Mouse (Mus musculus) testis, adult 2 months (tissue): ENCODE data around the gene Fam187a. TPM values are rescaled to one million over a fixed set of nuclear protein-coding genes. Genes with fewer than 3 reads are reported as not detected.

Experiments used
- H3K27ac ChIP-seq: fragments of 200-500 bp; 2 replicates; pipeline ENCODE4 v1.5.1; 2012; ENCODE audit warnings: low read depth, low read length; ENCODE audit not compliant: control insufficient read depth, insufficient read depth
- H3K27me3 ChIP-seq: fragments of 200-500 bp; 2 replicates; pipeline ENCODE4 v1.6.1; 2012; ENCODE audit warnings: mild to moderate bottlenecking, low read length, moderate library complexity; ENCODE audit not compliant: control insufficient read depth, insufficient read depth
- H3K36me3 ChIP-seq: fragments of 200-500 bp; 2 replicates; pipeline ENCODE4 v1.6.1; 2012; ENCODE audit warnings: mild to moderate bottlenecking, low read length; ENCODE audit not compliant: control insufficient read depth, insufficient read depth
- H3K4me1 ChIP-seq: fragments of 200-500 bp; 2 replicates; pipeline ENCODE4 v1.6.1; 2012; ENCODE audit warnings: low read length; ENCODE audit not compliant: control insufficient read depth, insufficient read depth
- H3K4me3 ChIP-seq: fragments of 200-500 bp; 2 replicates; pipeline ENCODE4 v1.5.1; 2012; ENCODE audit warnings: low read depth, mild to moderate bottlenecking, low read length, moderate library complexity, mixed read lengths; ENCODE audit not compliant: control insufficient read depth
- CTCF ChIP-seq: fragments of 200-500 bp; IDR thresholded peaks from 2 replicates; pipeline ENCODE4 v1.5.1; 2012; ENCODE audit warnings: low read depth, mild to moderate bottlenecking, inconsistent platforms, low read length, moderate library complexity; ENCODE audit not compliant: control insufficient read depth, insufficient read depth, insufficient replicate concordance
- POLR2A ChIP-seq: fragments of 200-500 bp; IDR thresholded peaks from 2 replicates; pipeline ENCODE4 v1.6.1; 2012; ENCODE audit warnings: low read depth, mild to moderate bottlenecking, inconsistent platforms, low read length, moderate library complexity; ENCODE audit not compliant: control insufficient read depth
- polyA plus RNA-seq: library from polyadenylated mRNA; depleted of rRNA; stranded (reverse); fragments of >200 nt; gene quantifications from 2 replicates; pipeline ENCODE4 v1.2.3, GENCODE M21; 2012; rRNA removed

Fam187a gene
- polyA plus RNA-seq, result 18.7 and 19.2 TPM in 2 replicates

- Histone ChIP-seq H3K36me3 (no peaks in the 10 kb centered on the region), H3K27me3 (no peaks in the 10 kb centered on the region), H3K4me1 (peaks cover 3% of the 10 kb centered on the region), H3K4me3 (peak within 1 kb of the TSS; percentile 72), H3K27ac (peak within 1 kb of the TSS; percentile 51; the same call in 1 of the 2 replicates)
- TF ChIP-seq CTCF (no peak), POLR2A (no peak)
Measured at GRCm38 (mm10) chr11:102884616-102885219, at the start of gene Fam187a. Fam187a (plus strand) TSS chr11:102885169.

GRCm38 (mm10) chr11:102835549-102835948, 49.4 kb upstream of the Fam187a start, which contains the start of gene Higd1b:
Higd1b (plus strand) TSS chr11:102835849.
- H3K27ac ChIP-seq, result no peak within 1 kb of the TSS
- no peaks in the 10 kb centered on the region for H3K4me1 ChIP-seq
- no peak within 1 kb of the TSS for H3K4me3 ChIP-seq
- no peak for TF ChIP-seq CTCF
- no peak for TF ChIP-seq POLR2A
- H3K27me3 ChIP-seq, result no peaks in the 10 kb centered on the region
- H3K36me3 ChIP-seq, result peaks cover 8% of the 10 kb centered on the region

- Histone ChIP-seq H3K27me3 (no peaks in the 10 kb centered on the region), H3K4me3 (no peak overlapping the region), H3K36me3 (peaks cover 8% of the 10 kb centered on the region), H3K27ac (no peak overlapping the region), H3K4me1 (no peaks in the 10 kb centered on the region)
- no peak for TF ChIP-seq CTCF
- TF ChIP-seq POLR2A, result no peak
Measured at GRCm38 (mm10) chr11:102836146-102836545, 48.8 kb upstream of the Fam187a start.

- no peak for TF ChIP-seq POLR2A
- no peak for TF ChIP-seq CTCF
- Histone ChIP-seq H3K4me1 (no peaks in the 10 kb centered on the region), H3K4me3 (no peak overlapping the region), H3K27ac (no peak overlapping the region), H3K36me3 (peaks cover 8% of the 10 kb centered on the region), H3K27me3 (no peaks in the 10 kb centered on the region)
Measured at GRCm38 (mm10) chr11:102837385-102837784, 47.6 kb upstream of the Fam187a start.

GRCm38 (mm10) chr11:102838126-102838525, 46.8 kb upstream of the Fam187a start:
- Histone ChIP-seq H3K27ac (no peak overlapping the region), H3K36me3 (peaks cover 8% of the 10 kb centered on the region), H3K4me1 (no peaks in the 10 kb centered on the region), H3K4me3 (no peak overlapping the region), H3K27me3 (no peaks in the 10 kb centered on the region)
- TF ChIP-seq CTCF (no peak), POLR2A (no peak)

GRCm38 (mm10) chr11:102838616-102839150, 46.3 kb upstream of the Fam187a start:
- no peaks in the 10 kb centered on the region for H3K27me3 ChIP-seq
- no peak overlapping the region for H3K4me3 ChIP-seq
- peak overlapping the region; percentile 28; the same call in 1 of the 2 replicates for H3K27ac ChIP-seq
- TF ChIP-seq POLR2A (no peak), CTCF (no peak)
- H3K36me3 ChIP-seq, result peaks cover 8% of the 10 kb centered on the region
- no peaks in the 10 kb centered on the region for H3K4me1 ChIP-seq

GRCm38 (mm10) chr11:102845926-102846325, 39.0 kb upstream of the Fam187a start:
- H3K27ac ChIP-seq, result no peak overlapping the region
- TF ChIP-seq CTCF, result no peak
- no peak for TF ChIP-seq POLR2A
- H3K4me3 ChIP-seq, result no peak overlapping the region
- no peaks in the 10 kb centered on the region for H3K27me3 ChIP-seq
- H3K36me3 ChIP-seq, result peaks cover 8% of the 10 kb centered on the region
- H3K4me1 ChIP-seq, result no peaks in the 10 kb centered on the region

GRCm38 (mm10) chr11:102851883-102852282, 33.1 kb upstream of the Fam187a start:
- no peak overlapping the region for H3K4me3 ChIP-seq
- no peak overlapping the region for H3K27ac ChIP-seq
- H3K36me3 ChIP-seq, result peaks cover 8% of the 10 kb centered on the region
- no peaks in the 10 kb centered on the region for H3K27me3 ChIP-seq
- H3K4me1 ChIP-seq, result no peaks in the 10 kb centered on the region
- TF ChIP-seq CTCF, result peak; percentile 36; the same call in 1 of the 2 replicates
- no peak for TF ChIP-seq POLR2A
